Mouse (Mus musculus) natural killer cell, adult 2 months (primary cell): ENCODE results near the gene Dnah7a.
A peak's percentile ranks its signal among the peaks of the same experiment; 100 is the strongest.
"Not testable (repeated sequence)": the region's sequence is repeated elsewhere in the genome, so short reads cannot be mapped to it uniquely, and the experiment has no call there.

Source experiments
- DNase-seq, 2 experiments: peaks; one replicate each; pipeline ENCODE4 v3.0.0; 2022; ENCODE audit warnings: low spot score in 2 of 2

Dnah7a gene

DNA sequence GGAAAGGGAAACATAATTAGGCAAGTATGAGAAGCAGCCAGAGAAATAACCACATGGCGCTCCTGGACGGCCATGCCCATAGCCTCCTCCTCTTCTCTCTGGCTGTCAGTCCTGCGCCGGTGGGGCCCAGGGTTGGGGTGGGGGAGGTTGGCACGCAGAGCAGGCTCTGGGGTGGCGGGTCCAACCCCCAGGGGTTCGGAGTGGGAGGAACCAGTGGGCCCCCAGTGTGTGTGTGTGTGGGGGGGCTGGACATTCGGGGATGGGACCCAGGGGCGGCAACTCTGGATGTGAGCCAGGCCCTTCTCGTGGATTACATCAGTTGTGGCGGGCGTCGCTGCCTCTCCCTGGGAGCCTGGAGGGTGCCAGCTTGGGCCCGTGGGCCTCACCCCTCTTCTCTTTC lies 317.8 kb downstream of the Dnah7a start:
- DNase-seq = no peak

DNA sequence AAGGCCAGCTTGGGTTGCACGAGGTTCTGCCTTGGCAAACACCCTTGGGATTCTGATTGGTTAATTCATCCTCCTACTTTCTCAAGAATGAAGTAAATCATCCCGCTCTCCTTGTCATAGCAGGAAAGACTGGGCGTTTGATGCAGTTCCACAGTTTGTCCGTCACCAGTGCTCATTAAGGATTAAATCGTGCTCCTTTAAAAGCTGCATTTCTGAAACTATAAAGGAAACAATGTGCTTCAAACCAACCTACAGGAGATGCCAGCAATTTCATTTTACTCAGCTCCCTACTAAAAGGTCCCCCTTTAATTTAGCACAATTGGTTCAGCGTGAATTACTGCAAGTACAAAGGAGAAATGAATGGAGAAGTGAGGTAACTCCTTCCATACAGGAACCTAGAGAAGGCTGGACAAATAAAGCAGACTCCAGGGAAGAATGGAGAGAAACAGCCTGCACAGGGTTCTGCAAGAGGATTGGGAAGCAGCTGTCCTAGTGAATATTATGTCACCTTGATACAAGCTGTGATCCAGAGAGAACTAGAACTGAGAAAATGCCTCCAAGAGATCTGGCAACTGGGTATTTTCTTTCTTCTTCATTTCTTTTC lies 322.4 kb downstream of the Dnah7a start:
- DNase-seq = no peak

GRCm38 (mm10) chr1:53377731-53378130 lies 328.9 kb downstream of the Dnah7a start:
- no peak for DNase-seq

- not testable (repeated sequence) for DNase-seq
These were observed 330.6 kb downstream of the Dnah7a start for GRCm38 (mm10) chr1:53375965-53376364.

DNA sequence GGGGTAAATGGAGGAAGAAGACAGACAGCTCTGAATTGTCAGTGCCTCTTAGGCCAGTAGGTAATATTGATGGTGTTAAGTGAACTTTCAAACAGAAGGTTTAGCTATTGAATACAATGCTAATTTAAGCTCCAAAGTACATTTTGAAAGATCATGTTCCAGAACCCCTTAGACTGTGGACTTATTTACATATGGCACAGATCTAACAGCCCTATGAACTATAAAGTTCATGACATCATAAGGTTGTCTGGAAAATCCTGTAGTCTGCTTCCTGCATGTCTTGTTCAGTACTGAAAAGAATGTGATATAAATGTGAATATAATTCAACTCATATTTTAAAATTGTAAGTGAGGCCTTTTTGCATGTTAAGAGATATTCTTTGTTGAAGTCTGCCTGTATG lies 347.6 kb downstream of the Dnah7a start:
- no peak for DNase-seq

- DNase-seq = peak; percentile 99
These were observed 354.0 kb downstream of the Dnah7a start, which contains the start of the genes Asdurf, Gm28551 and Asnsd1 for GRCm38 (mm10) chr1:53352327-53353261. Gene Asdurf, minus strand, starts transcription at chr1:53352619. Gene Gm28551, minus strand, starts transcription at chr1:53352667. Gene Asnsd1, minus strand, starts transcription at chr1:53352752.
